Mouse (Mus musculus): ENCODE results near the gene Asap3. TPM values are rescaled to one million over a fixed set of nuclear protein-coding genes. Genes with fewer than 3 reads are reported as not detected.

The Asap3 gene
- 10 to 100 TPM in 1 of 2 experiments, 1 to 10 TPM in 1; 7.8 to 10.2 TPM for total RNA-seq (2021)
- polyA plus RNA-seq (2012; rRNA removed), result 8.6 and 9.4 TPM in 2 replicates
- long read RNA-seq, full-length matches to known transcripts, result 2 of 8 reads
- long read RNA-seq, partial matches to known transcripts, result 4 of 8 reads
- long read RNA-seq, other reads (novel, unspliced or antisense), result 2 of 8 reads

DNA sequence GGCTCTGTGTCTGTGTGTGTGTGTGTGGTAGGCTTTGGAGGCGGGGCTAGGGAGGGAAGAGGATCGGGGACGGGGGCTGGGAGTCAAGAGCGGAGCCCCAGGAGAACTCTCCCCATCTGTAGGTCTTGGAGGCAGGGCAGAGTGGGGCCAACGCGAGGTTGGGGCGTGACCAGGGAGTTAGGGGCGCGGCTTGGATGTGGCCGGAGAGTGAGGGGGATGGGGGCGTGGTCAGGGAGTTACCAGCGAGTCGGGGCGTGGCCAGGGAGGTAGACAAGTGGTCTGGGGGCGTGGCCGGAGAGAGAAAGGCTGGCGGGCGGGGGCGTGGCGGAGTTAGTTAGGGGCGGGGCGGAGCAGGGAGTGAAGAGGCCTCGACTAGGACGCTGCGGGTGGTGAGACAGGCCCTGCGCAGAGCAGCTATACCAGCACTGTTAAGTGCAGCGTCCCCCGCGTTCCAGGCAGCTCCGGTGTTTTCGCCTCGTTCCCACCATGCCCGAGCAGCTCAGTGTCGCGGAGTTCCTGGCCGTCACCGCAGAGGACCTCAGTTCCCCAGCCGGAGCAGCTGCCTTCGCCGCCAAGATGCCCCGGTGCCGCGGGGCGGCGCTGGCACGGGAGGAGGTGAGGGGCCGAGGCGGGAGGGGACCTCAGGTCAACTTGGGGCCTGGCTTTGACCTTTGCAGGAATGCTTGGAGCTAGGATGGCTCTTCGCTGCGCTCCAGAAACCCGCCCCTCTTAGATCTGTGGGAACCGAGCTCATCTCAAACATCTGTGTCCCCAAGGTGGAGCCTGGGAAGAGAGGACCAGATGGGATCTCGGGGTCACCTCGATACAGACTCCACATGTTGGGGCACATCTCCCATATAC lies at the start of gene Asap3:
Gene Asap3, plus strand, starts transcription at position 333 of the 861 bp plus-strand sequence.
- H3K36me3 ChIP-seq (ENCODE audit: control insufficient read depth, insufficient read depth, low read length), result peaks cover 2% of the 10 kb centered on the region; the same call in 1 of the 2 replicates
- TF ChIP-seq CTCF (IDR thresholded peaks at IDR 0.05) (peak; percentile 27; the same call in 1 of the 2 replicates), EP300 (IDR thresholded peaks at IDR 0.05; ENCODE audit: insufficient read depth, low read depth, low read length) (no peak), POLR2A (IDR thresholded peaks at IDR 0.05; ENCODE audit: insufficient read depth, low read depth, low read length) (peak; percentile 90)
- WGBS, result under 1% methylated on average over 51 of the region's 54 CpGs
- H3K27me3 ChIP-seq (ENCODE audit: control insufficient read depth, insufficient read depth, low read length), result no peaks in the 10 kb centered on the region
- peak within 1 kb of the TSS; percentile 68 for H3K4me3 ChIP-seq
- DNase-seq, result peak; percentile 96
- no peaks in the 10 kb centered on the region; the same call in 1 of the 2 replicates for H3K79me2 ChIP-seq (replicated peaks; ENCODE audit: control insufficient read depth, insufficient read depth, low read length)
- peak within 1 kb of the TSS; percentile 87 for H3K27ac ChIP-seq
- peaks cover 5% of the 10 kb centered on the region for H3K4me1 ChIP-seq (ENCODE audit: control insufficient read depth, insufficient read depth, low read length)
- intact Hi-C loops (cut with DNase I), result no loop called here
- H3K9ac ChIP-seq (ENCODE audit: low read depth, low read length), result peak within 1 kb of the TSS; percentile 74

DNA sequence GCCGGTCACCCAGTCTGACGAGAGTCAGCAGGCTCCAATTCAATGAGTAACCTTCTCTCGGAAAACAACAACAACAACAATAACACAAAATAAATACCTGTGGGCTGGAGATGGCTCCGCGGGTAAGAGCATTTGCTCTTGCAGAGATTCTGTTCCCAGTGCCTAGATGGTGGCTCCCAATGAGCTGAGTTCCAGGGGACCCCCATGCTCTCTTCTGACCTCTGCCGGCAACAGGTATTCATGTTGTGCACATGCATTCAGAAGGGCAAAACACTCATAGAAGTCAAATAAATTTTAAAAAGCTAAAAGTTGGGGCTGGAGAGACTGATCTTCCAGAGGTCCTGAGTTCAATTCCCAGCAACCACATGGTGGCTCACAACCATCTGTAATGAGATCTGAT lies 47.7 kb upstream of the Asap3 start:
- intact Hi-C loops (cut with DNase I), result loop anchor here (10.0 kb wide), 2 partner anchors 184 to 264 kb away; partner anchors contain the start of genes Cnr2 and Lypla2
- 77% methylated on average over 6 of the region's 6 CpGs for WGBS
- H3K4me3 ChIP-seq, result no peak overlapping the region
- TF ChIP-seq POLR2A (IDR thresholded peaks at IDR 0.05; ENCODE audit: insufficient read depth, low read depth, low read length) (no peak), CTCF (IDR thresholded peaks at IDR 0.05) (peak; percentile 61), EP300 (IDR thresholded peaks at IDR 0.05; ENCODE audit: insufficient read depth, low read depth, low read length) (no peak)
- H3K27me3 ChIP-seq (ENCODE audit: control insufficient read depth, insufficient read depth, low read length), result no peaks in the 10 kb centered on the region
- no peak overlapping the region for H3K9ac ChIP-seq (ENCODE audit: low read depth, low read length)
- H3K4me1 ChIP-seq (ENCODE audit: control insufficient read depth, insufficient read depth, low read length), result no peaks in the 10 kb centered on the region; the same call in 1 of the 2 replicates
- no peak overlapping the region for H3K27ac ChIP-seq
- no peaks in the 10 kb centered on the region for H3K79me2 ChIP-seq (replicated peaks; ENCODE audit: control insufficient read depth, insufficient read depth, low read length)
- no peak for DNase-seq
- H3K36me3 ChIP-seq (ENCODE audit: control insufficient read depth, insufficient read depth, low read length), result no peaks in the 10 kb centered on the region

DNA sequence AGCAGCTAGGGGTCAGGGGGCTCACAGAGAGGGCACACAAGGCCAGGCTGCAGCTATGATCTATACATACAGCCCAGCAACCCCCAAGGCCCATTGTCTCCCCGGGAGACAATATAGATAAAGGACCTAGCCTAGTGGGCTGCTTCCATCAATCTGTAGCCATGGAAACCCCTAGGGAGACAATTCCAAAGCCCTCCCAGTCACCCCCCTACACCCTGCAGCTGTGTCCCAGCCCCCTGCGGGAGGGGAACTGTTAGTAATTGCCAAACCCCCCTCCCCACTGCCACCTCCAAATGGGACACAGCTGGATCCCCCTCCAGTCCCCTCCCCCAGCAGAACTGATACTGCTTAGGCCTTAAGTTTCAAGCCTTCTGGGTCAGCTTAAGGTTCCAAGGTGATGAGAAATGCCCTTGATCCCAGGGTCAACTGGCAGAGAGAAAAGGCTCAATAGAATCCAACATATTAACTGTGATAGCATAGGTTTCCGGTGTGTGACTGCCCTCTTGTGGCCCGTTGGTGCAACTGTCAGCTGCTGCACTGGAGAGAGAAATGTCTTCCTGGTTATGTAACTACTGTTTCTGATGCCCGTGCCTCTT lies 46.3 kb upstream of the Asap3 start:
- no peaks in the 10 kb centered on the region for H3K79me2 ChIP-seq (replicated peaks; ENCODE audit: control insufficient read depth, insufficient read depth, low read length)
- H3K9ac ChIP-seq (ENCODE audit: low read depth, low read length), result no peak overlapping the region
- no peaks in the 10 kb centered on the region for H3K27me3 ChIP-seq (ENCODE audit: control insufficient read depth, insufficient read depth, low read length)
- no peaks in the 10 kb centered on the region; the same call in 1 of the 2 replicates for H3K4me1 ChIP-seq (ENCODE audit: control insufficient read depth, insufficient read depth, low read length)
- TF ChIP-seq CTCF (IDR thresholded peaks at IDR 0.05) (peak; percentile 95), POLR2A (IDR thresholded peaks at IDR 0.05; ENCODE audit: insufficient read depth, low read depth, low read length) (no peak), EP300 (IDR thresholded peaks at IDR 0.05; ENCODE audit: insufficient read depth, low read depth, low read length) (peak; percentile 99)
- intact Hi-C loops (cut with DNase I), result loop anchor here (1.0 to 10.0 kb wide), 4 partner anchors 82 to 265 kb away; partner anchors contain the start of genes Cnr2 and Lypla2
- H3K4me3 ChIP-seq, result no peak overlapping the region
- H3K36me3 ChIP-seq (ENCODE audit: control insufficient read depth, insufficient read depth, low read length), result no peaks in the 10 kb centered on the region
- H3K27ac ChIP-seq, result no peak overlapping the region
- 21% methylated on average over 5 of the region's 5 CpGs for WGBS
- peak; percentile 72 to 78 for DNase-seq

DNA sequence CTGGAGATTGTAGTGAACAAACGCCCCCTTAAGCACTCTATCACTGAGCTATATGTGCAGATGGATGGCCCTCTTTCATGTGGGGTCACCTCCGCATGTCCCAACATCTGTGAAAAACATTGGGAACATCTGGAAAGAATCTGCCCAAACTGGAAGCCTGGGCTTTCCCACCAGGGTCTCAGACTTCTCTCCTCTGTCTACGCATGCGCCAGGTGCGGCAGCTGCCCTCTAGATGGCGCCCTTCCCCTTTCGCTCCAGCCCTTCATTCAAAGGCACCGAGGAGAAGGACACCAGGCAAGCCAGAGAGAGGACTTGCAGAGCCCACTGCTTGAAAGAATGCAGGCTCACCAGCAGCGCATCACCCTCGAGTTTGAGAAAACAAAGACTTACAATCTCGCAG lies 42.7 kb upstream of the Asap3 start:
- Histone ChIP-seq H3K27me3 (ENCODE audit: control insufficient read depth, insufficient read depth, low read length) (no peaks in the 10 kb centered on the region), H3K79me2 (replicated peaks; ENCODE audit: control insufficient read depth, insufficient read depth, low read length) (no peaks in the 10 kb centered on the region), H3K4me3 (no peak overlapping the region), H3K4me1 (ENCODE audit: control insufficient read depth, insufficient read depth, low read length) (no peaks in the 10 kb centered on the region; the same call in 1 of the 2 replicates), H3K27ac (no peak overlapping the region), H3K36me3 (ENCODE audit: control insufficient read depth, insufficient read depth, low read length) (no peaks in the 10 kb centered on the region), H3K9ac (ENCODE audit: low read depth, low read length) (no peak overlapping the region)
- peak; percentile 84 to 92 for DNase-seq
- no peak; the same call in none of the 2 replicates for TF ChIP-seq CTCF (IDR thresholded peaks at IDR 0.05)
- TF ChIP-seq EP300 (IDR thresholded peaks at IDR 0.05; ENCODE audit: insufficient read depth, low read depth, low read length), result peak; percentile 87
- 1% methylated on average over 11 of the region's 11 CpGs for WGBS
- intact Hi-C loops (cut with DNase I), result loop anchor here (1.0 to 5.0 kb wide), 3 partner anchors 17 to 79 kb away; no protein-coding TSS in a partner anchor

DNA sequence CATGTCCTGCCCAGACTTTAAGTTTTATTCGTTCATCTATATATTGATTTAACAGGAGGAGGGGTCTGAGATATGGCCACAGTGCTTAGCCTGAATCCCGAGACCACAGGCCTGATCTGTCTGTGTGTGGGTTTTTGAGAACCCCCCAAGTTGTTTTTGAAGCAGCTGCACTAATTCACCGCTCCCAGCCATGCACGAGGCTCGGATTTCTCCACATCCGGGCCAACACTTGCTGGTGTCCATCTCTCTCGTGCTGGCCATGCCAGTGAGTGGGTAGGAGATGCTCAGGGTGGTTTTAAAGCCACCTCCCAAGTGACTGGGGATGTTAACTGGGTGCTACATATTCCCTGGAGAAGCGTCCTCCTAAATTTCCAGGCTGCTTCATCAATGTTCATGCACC lies 41.2 kb upstream of the Asap3 start:
- Histone ChIP-seq H3K4me1 (ENCODE audit: control insufficient read depth, insufficient read depth, low read length) (no peaks in the 10 kb centered on the region; the same call in 1 of the 2 replicates), H3K27me3 (ENCODE audit: control insufficient read depth, insufficient read depth, low read length) (no peaks in the 10 kb centered on the region), H3K4me3 (no peak overlapping the region), H3K9ac (ENCODE audit: low read depth, low read length) (no peak overlapping the region), H3K27ac (no peak overlapping the region), H3K36me3 (ENCODE audit: control insufficient read depth, insufficient read depth, low read length) (no peaks in the 10 kb centered on the region), H3K79me2 (replicated peaks; ENCODE audit: control insufficient read depth, insufficient read depth, low read length) (no peaks in the 10 kb centered on the region)
- intact Hi-C loops (cut with DNase I), result loop anchor here (5.0 kb wide), 1 partner anchor 77 kb away; no protein-coding TSS in a partner anchor
- WGBS, result 87% methylated on average over 8 of the region's 8 CpGs
- no peak for DNase-seq
- TF ChIP-seq EP300 (IDR thresholded peaks at IDR 0.05; ENCODE audit: insufficient read depth, low read depth, low read length) (no peak), POLR2A (IDR thresholded peaks at IDR 0.05; ENCODE audit: insufficient read depth, low read depth, low read length) (no peak), CTCF (IDR thresholded peaks at IDR 0.05) (no peak)

Measured in heart, adult 2 months (tissue).